Mouse (Mus musculus) left cerebral cortex, postnatal 14 days (tissue): ENCODE measurements around the gene Ppp2r5a. TPM values are rescaled to one million over a fixed set of nuclear protein-coding genes. Genes with fewer than 3 reads are reported as not detected.
"Not testable (repeated sequence)": the region's sequence is repeated elsewhere in the genome, so short reads cannot be mapped to it uniquely, and the experiment has no call there.

Experiments
- DNase-seq, 2 experiments: peaks; one replicate each; pipeline ENCODE4 v3.0.0; 2021 to 2022; ENCODE audit warnings: low spot score in 2 of 2, mixed read lengths in 1 of 2
- intact Hi-C: fragments of 180-260 bp; cut with DNase I; formaldehyde crosslinking; loops from one replicate; pipeline ENCODE4 v1.15.1; 2025
- long read RNA-seq, 2 experiments: library from polyadenylated mRNA; stranded (forward); transcript quantifications; one replicate each; pipeline ENCODE4 v2.0.0; 2021
- total RNA-seq, 2 experiments: library from RNA; stranded (reverse); gene quantifications; 2 replicates each; pipeline ENCODE4 v1.2.3; 2021

Ppp2r5a gene
- 10 to 100 TPM; 80.3 to 80.7 TPM for total RNA-seq
- long read RNA-seq, experiment 1, transcript Ppp2r5a-201 (13 exons, 3,088 nt), result major isoform, 117 of 128 reads
- long read RNA-seq, experiment 1, partial matches to known transcripts, result 5 of 128 reads
- long read RNA-seq, experiment 1, other reads (novel, unspliced or antisense), result 6 of 128 reads
- long read RNA-seq, experiment 2, transcript Ppp2r5a-201 (13 exons, 3,088 nt), result major isoform, 109 of 124 reads
- long read RNA-seq, experiment 2, partial matches to known transcripts, result 4 of 124 reads
- long read RNA-seq, experiment 2, other reads (novel, unspliced or antisense), result 11 of 124 reads

DNA sequence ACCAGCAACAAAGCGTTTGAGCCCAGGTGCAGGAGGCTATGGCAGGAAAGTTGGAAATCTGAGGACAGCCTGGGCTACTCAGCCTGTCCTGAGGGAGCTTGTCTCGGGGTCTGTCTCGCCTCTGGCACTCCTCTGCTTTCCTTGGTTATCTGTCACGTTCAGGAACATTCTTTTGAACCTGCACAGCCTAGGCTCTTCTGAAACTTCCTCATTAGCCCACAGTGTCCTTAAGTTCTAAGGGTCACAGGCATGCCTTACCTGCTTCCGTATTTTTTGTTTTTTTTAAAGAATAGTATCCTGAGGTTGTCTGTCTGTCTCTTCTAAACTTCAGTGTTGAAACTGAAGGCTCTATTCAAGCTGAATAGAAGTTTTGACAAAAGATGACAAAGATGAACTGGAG is at the start of gene Ppp2r5a:
Gene Ppp2r5a, minus strand, starts transcription at position 199 of the 400 bp plus-strand sequence.
- DNase-seq, result no peak
- intact Hi-C loops, result no loop called here

DNA sequence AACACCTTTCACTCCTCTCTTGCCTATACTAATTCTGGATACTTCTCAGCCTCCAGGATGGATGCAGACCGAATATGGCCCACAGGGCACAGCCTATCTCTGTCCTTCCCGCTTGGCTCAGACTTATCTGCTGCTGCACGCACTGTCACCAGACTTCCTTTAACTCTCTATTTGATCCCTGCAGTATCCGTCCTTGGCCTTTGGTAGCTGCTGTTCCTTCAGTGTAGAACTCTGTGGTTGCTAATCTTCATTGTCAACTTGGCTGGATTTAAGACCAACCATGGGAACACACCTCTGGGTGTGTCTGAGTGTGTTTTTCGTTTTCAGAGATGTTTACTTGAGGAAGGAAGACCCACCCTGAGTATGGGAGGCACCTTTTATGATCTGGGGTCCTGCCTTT is 47.5 kb upstream of the Ppp2r5a start:
- intact Hi-C loops, result no loop called here
- no peak for DNase-seq

DNA sequence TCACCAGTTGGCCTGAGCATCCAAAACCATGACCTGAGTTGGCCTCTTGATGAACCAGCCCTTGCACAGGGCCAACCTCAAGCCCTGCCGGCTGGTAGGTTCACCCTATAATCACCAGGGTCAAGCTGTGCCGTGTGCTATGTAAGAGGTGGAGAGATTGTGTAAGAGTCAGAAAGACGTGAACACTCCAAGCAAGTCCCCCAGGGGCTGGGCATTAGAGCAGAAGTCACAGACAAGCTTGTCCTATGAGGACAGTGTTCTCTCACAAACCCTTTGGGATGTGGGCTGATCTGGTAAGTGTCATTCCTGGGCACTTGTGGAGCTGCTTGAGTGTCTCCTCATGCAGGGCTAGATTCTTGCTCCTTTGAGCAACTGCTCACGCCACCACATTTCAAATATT is 46.5 kb upstream of the Ppp2r5a start:
- intact Hi-C loops, result no loop called here
- no peak for DNase-seq

DNA sequence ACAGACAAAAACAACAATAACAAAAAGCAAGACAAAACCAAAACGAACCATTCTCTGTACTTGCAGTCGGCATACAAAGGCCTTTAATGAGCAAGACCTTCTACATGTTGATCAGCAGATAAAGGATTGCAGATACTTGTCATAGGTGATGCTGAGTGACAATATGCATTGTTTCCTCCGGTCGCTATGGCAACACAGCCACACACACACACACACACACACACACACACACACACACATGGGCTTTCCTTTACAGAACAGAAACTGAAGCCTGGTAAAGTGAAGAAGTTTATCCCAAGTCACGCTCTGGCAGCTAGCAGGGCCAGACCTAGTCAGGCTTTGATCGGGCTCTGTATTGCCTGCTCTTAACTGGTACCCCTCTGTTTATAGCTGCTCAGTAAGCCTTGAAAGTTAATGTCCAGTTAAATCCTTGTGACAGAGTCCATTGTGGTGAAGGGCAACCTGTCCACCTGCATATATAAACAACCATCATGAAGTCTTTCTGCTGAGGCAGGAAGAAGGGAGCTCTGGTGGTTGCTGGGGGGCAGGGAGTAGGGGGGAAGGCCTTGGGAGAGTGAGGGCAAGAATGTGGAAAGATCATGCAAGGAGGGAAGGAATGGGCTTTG is 44.4 kb upstream of the Ppp2r5a start:
- no peak for DNase-seq
- intact Hi-C loops, result no loop called here

DNA sequence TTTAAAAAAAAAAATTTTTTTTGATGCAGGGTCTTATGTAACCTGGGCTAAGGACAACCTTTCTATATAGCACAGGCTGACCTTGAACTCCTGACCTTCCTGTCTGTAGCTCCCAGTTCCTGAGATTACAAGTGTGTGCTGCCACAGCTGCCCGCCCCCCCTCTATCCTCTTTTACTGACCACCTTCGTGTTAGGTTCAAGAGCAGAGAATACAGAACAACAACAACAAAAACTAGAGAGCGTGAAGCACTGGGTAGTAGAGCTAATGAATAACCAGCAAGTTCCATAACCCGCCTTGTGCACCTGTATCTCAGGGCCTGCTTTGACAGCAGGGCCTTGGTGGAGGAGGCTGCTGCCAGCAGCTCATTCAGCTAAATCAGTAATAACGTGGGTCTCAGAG is 43.2 kb upstream of the Ppp2r5a start:
- DNase-seq, result no peak
- intact Hi-C loops, result no loop called here

DNA sequence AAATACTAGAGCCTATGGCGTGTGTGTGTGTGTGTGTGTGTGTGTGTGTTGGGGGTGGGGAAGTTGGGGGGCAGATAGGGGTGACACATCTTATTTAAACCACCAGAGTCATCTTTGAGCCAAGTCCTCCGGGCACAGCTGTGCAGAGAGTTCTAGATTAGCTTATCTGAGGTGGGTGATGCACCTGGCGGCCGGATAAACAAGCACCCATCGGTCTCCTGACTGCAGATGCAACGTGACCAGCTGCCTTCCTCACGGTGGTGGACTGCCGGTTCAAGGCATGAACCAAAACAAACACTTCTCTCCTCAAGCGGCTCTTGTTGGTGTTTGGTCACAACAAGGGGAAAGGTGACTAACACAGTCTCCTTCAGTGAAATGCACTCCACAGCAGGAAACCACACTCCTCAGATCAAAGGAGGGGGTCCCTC is 42.8 kb upstream of the Ppp2r5a start:
- no peak for DNase-seq
- intact Hi-C loops, result no loop called here

DNA sequence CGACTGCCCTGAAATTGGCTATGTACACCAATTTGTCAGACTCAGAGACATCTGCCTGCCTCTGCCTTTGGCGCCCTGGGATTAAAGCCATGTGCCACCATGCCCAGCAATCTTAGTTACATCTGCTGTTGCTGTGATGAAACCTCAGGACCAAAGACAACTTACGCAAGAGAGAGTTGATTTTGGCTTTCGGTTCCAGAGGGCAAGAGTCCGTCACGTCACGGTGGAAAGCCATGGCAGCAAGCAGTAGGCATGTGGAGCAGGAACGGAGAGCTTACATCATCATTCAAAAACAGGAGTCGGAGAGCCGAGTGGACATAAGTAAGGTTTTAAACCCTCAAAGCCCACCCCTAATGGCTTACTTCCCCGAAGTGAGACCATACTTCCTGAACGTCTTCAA is 42.3 kb upstream of the Ppp2r5a start:
- DNase-seq, result no peak
- intact Hi-C loops, result no loop called here

DNA sequence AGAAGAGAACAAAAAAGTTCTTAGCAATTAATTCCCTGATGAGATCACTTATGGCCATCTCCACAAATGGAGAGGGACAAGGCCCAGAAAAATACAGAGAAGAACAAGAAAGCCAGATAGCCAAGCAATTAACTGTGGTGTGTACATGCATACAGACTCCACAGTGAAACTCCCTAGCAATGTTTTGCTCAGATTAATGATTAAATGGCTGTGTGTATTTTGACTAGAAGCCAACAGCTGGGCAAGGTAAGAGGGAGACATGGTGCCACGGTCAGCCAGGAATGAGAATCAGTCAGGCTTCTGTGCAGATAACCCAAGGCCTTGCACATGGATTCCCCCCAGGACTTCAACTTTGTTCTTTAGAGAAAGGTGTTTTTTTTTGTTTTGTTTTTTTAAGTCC is 41.4 kb upstream of the Ppp2r5a start:
- intact Hi-C loops, result no loop called here
- no peak for DNase-seq

DNA sequence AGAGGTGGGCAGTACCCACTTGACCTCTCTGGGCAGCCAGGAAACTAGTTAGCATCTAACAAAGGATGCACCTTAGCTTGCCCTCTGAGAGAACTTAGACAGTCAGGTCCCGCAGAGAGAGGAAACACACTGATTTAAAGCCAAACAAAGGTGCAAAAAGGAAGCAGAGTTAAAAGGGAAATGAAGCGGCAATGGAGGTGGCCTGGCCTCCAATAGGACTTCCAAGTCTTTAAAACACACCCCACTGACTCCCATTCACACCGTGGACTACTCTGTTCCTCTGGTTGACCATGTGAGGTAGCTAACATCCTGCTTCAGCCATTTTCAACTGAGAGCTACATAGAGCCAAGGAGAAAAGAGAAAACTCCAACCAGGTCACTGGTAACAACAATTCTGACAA is 35.9 kb upstream of the Ppp2r5a start:
- DNase-seq, result no peak
- intact Hi-C loops, result no loop called here

DNA sequence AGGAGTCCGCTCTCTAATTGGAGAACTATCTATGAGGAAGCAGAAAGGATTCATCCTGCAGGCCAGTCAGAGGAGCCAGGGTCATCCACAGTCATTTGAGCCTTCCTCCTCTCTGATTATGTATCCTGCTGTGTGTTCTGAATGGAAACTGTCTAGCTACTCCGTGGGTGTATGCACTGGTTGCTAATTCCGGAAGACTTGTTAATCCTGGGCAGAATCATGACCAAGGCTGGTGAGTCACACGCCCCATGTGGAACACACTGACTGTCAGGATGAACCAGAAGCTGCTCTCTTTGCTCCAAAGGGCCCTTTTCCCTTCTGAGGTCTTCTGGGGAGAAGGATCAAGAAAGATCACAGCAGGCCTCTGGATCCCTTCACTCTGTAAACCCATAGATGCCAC is 35.5 kb upstream of the Ppp2r5a start:
- peak in 1 of 2 experiments; percentile 29 for DNase-seq
- intact Hi-C loops, result no loop called here

DNA sequence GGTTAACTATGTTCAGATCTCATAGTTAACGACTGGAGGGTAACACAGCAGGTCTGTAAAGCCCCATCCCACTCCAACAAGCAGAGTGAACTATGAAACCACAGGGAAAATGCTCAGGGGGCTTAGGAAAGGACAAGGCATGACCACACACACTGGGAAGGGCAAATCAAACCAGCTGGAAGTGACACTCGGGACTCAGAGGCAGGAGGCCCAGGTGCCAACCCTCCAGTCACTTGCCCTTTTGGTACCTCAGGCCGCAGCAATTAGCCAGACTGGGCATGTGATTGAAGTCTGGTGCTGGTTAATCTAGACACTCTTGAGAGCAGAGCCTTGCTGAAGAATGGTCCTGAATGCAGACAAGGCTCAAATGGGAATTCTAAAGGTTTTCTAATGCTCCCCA is 33.6 kb upstream of the Ppp2r5a start:
- intact Hi-C loops, result no loop called here
- DNase-seq, result no peak

DNA sequence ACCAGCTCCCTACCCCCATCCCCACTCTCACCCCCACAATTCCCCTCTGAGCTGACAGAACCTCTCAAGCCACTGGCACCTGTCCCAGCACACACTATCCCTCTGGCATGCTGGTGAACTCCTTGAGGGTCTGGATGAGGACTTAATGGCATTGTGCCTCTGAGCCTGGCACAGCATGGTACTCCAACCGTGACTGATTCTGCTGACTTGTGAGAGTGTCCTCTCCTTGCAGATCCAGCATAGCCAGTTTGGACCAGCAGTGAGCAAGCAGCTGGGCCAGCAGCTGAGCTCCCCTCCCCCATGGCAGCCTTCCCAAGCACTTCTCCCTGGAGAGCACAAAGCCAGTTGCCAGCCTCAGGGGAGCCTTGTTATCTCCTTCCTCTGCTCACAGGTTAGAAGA is 32.3 kb upstream of the Ppp2r5a start:
- intact Hi-C loops, result no loop called here
- DNase-seq, result peak; percentile 53 to 74

DNA sequence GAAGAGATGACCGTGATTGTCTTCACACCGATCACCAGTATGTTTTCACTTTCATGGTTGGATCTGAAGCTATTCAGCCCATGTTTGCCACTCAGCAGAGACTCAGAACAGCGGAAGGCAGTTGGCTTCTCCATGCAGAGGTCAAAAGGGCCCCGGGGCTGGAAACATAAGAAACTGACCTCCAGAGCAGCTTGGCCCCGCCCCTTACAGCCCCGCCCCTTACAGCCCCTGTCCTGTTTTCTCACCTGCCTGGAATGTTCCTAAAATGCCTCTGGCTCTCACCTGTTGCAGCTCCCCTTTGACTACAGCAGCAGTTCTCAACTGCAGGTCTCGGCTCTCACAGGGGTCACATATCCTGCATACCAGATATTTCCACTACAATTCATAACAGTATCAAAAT is 29.5 kb upstream of the Ppp2r5a start:
- intact Hi-C loops, result no loop called here
- no peak for DNase-seq

DNA sequence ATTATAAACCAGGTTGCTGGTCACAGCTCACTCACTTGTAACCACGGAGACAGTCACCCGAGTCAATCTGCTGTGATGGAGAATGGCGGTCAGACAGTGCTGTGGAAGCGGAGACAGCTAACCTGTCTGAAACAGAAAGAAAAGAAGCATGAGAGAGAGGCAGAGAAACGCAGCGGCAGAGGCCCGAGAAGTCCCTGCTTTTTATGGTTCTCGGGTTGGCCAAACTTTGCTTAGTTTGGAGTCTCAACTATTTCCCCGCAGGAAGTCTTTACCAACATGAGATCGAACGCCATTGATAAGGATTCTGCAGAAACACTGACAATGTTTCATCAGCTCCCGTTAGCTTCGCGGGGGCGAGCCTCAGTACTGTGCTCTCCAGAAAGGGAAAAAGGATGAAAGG is 29.0 kb upstream of the Ppp2r5a start:
- no peak for DNase-seq

DNA sequence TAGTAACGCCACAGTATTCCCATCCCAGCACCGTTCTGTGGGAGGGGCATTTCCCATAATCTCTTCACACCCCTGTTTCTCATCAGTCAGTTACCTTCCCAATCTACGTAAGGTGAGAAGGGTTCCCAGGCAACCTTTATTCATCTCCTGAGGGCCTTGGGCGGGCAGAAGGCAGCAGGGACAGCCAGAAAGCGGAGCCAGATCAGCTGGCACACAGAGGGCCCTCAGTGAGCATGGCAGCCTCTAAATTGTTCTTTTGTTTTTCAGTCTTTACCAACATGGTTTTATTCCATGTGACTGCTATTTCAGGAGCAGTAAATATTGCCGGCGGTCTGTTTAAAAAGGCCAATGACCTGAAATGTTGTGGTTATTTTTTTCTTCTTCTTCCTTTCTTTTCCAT is 27.0 kb upstream of the Ppp2r5a start:
- intact Hi-C loops, result no loop called here
- DNase-seq, result no peak

More for the DNA sequence above, 29.0 kb upstream of the Ppp2r5a start:
- intact Hi-C loops, result no loop called here

DNA sequence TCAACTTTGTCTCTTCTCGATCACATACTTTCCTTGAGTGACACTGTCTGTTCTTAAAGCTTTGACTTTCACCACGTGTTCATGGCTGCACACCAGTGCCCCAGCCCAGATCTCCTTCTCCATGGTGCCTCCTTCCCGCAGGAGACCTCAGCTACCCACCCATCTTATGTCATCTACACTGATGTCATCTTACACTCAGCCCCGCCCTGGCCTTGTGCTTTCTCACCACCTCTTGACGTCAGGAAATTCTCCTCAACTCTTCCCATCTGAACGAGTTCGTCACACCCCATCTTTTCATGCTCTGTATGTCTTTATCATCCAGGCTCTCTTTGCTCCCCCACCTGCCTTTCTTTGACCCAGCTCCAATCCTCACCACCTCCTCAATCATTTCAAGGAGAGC is 22.8 kb upstream of the Ppp2r5a start:
- intact Hi-C loops, result no loop called here
- no peak for DNase-seq

DNA sequence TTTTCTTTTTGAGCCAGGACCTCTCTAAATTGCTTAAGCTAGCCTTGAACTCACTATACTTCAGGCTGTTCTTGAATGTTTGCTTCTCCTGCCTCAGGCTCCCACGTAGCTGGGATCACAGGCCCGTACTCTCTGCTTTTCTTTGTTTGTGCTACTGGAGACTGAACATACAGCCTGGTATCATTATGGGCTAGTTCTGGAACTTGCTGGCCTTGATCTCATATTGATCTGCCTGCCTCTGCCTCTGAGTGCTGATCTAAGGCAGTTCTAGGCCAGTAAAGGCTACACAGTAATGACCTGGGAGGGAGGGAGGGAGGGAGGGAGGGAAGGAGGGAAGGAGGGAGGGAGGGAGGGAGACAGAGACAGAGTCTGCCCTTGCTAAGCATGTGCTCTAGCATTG is 20.1 kb upstream of the Ppp2r5a start:
- intact Hi-C loops, result no loop called here
- no peak for DNase-seq

DNA sequence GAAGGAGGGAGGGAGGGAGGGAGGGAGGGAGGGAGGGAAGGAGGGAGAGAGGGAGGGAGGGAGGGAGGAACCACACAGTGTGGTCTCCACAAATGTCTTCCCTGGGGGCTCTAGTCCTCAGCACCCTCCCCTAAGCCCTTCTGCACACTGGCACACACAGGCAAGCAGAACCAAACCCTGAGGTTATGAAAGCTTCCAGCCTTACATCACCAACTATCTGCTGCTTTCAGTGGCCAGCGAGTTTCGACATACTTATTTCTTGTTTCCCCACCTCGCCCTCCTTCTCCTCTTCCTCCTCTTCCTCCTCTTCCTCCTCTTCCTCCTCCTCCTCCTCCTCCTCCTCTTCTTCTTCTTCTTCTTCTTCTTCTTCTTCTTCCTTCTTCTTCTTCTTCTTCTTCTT is 19.6 kb upstream of the Ppp2r5a start:
- DNase-seq, intact Hi-C loops: not testable (repeated sequence)

DNA sequence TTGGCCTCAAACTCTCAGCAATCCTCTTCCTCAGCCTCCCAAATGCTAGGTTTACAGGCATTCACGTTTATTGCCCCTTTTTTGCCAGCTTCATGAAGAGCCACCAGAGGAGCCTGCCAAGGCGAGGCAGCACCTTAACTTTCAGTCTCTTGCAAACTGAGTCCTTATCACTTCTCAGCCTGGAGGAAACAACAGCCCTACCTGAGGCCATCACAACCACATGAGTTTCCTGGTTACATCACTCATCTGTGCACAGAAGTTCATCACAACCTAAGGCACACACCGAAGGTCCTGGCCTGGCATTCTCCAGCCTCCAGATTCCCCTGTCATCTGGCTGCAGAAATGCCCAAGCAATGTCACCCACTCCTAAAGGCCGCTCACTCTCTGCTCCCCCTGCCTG is 19.1 kb upstream of the Ppp2r5a start:
- DNase-seq, result no peak
- intact Hi-C loops, result no loop called here

DNA sequence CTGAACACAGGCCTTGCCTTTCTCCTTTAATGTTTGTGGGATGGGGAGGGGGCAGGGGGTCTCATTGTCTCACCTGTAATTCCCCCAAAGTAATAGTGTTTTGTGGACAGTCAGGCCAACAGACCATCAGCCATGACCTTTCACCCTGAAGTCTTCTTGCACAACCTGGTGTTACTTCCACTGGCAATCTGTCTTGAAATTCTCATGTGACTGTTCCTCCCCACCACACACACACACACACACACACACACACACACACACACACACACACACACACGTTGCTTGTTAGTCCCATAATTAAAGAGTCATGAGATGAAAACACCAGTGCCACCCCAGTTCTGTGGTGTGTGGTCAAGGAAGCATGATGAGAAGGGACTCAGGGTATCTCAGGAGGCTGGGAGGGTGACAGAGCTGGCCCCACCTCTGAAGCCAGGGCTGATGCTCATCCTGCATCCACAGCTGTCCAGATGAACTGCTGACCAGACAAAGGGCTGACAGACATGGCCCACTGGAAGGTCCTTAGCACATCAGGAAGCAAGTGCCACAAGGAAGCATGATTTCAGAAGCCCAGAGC is 18.4 kb upstream of the Ppp2r5a start:
- DNase-seq, result no peak
- intact Hi-C loops, result no loop called here

DNA sequence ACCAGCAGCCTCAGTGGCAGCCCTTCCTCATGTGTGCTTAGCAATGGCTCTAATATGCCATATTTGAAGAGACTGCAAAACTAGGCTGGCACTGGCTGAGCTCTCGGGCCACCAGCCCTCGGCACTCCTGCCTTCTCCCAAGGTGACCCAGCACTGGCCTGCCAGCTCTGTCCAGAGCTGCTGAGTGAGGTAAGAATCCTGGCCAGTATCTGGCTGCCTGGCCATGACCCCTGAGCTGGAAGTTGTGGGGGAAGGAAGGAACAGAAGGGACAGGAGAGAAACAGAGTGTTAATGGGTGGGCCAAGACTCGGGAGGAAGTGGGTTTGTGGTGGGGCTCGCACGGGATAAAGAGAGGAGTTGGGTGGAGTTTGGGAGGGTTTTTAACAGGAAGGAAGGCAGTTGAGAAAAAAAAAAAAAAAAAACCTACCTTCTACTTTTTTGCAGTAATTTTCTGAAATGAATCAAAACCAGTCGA is 17.9 kb upstream of the Ppp2r5a start:
- no peak for DNase-seq
- intact Hi-C loops, result no loop called here
